Mouse (Mus musculus) bone marrow, adult 2 months (tissue): ENCODE data around the gene Camkmt. TPM values are rescaled to one million over a fixed set of nuclear protein-coding genes. Genes with fewer than 3 reads are reported as not detected.

Source experiments
- H3K27ac ChIP-seq: fragments of 200-500 bp; 2 replicates; pipeline ENCODE4 v1.5.1; 2012; ENCODE audit warnings: low read depth, mild to moderate bottlenecking, control low read depth, inconsistent platforms, low read length; ENCODE audit not compliant: control insufficient read depth, poor library complexity, insufficient read depth
- H3K4me1 ChIP-seq: fragments of 200-500 bp; 2 replicates; pipeline ENCODE4 v1.6.1; 2011; ENCODE audit warnings: low read length; ENCODE audit not compliant: control insufficient read depth, insufficient read depth
- H3K4me3 ChIP-seq: fragments of 200-500 bp; replicated peaks from 2 replicates; pipeline ENCODE3; 2011; ENCODE audit warnings: mild to moderate bottlenecking, low read depth, low read length, control low read depth; ENCODE audit not compliant: control insufficient read depth
- CTCF ChIP-seq: fragments of 200-500 bp; IDR thresholded peaks from 2 replicates; pipeline ENCODE4 v1.5.1; 2011; ENCODE audit warnings: low read length, control low read depth; ENCODE audit not compliant: control insufficient read depth, insufficient read depth
- POLR2A ChIP-seq: fragments of 200-500 bp; IDR thresholded peaks from 2 replicates; pipeline ENCODE4 v1.6.1; 2011; ENCODE audit warnings: low read depth, mild to moderate bottlenecking, control low read depth, low read length, borderline replicate concordance; ENCODE audit not compliant: control insufficient read depth
- WGBS: fragments of 180-500 bp; shearing (Covaris S2); methylation state at CpG from one replicate; pipeline ENCODE4 v1.1.7; 2018; 5-methylcytosine and 5-hydroxymethylcytosine counted together
- polyA plus RNA-seq: library from polyadenylated mRNA; stranded (reverse); fragments of >200 nt; gene quantifications from 2 replicates; pipeline ENCODE4 v1.2.4, GENCODE M21; 2011; ENCODE audit warnings: low replicate concordance; ENCODE audit not compliant: missing spikeins, insufficient read depth, insufficient read length

Camkmt gene
- polyA plus RNA-seq, 1 experiment = 4.3 TPM

DNA sequence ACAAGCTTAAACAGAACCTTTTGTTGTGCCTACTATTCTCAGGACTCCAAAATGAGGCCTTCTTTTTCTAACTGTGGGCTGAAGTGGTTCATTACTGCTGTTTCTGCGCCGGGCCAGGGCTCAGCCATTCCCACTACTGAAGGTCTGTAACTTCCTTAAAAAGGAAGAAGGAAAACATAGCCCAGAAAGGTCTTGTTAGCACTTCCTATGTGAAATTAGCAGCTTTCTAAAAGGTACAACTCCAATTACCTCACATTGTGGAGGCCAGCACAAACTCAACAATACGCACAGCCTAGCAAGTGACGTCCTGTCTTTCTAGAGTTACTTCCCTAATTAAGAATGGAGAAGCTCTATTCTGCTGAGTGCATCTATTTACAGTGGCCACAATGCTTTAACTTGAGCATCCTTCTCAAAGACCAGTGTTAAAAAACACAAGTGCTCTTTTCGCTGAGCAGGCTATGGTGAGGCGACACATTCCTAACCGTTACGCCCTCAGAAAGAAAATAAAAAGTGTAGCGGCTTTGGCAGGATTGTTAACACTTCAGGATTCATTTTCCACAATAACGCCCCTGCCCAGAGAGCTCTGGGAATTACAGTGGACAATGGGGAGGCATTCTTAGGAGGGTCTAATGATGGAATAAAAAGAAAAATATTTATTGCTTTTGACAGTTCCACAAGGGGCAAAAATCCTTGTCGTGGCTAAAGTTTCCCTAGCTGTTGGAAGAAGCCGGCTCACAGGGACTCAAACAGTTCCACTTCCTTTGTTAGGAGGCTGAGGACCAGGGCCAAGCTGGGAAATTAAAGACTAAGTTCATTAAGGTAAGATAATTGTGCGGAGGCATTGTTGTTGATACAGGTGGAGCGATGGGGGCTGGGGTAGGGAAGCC is 398.5 kb downstream of the Camkmt start:
- WGBS = 12% methylated on average over 14 of the region's 14 CpGs
- TF ChIP-seq CTCF (no peak), POLR2A (no peak)
- Histone ChIP-seq H3K27ac (no peak overlapping the region), H3K4me3 (no peak overlapping the region), H3K4me1 (no peaks in the 10 kb centered on the region)

- Histone ChIP-seq H3K4me3 (no peak overlapping the region), H3K4me1 (no peaks in the 10 kb centered on the region), H3K27ac (no peak overlapping the region)
- TF ChIP-seq POLR2A (no peak), CTCF (no peak)
- WGBS = 9% methylated on average over 10 of the region's 10 CpGs
Measured at GRCm38 (mm10) chr17:85489488-85489980, 399.2 kb downstream of the Camkmt start.

- no peak overlapping the region for H3K27ac ChIP-seq
- TF ChIP-seq CTCF = no peak
- no peak for TF ChIP-seq POLR2A
- no peak overlapping the region for H3K4me3 ChIP-seq
- 63% methylated on average over 3 of the region's 3 CpGs for WGBS
- no peaks in the 10 kb centered on the region for H3K4me1 ChIP-seq
Measured at GRCm38 (mm10) chr17:85491491-85491890, 401.1 kb downstream of the Camkmt start.

GRCm38 (mm10) chr17:85493521-85493920 is 403.2 kb downstream of the Camkmt start:
- no peak for TF ChIP-seq POLR2A
- TF ChIP-seq CTCF = no peak
- Histone ChIP-seq H3K4me1 (no peaks in the 10 kb centered on the region), H3K4me3 (no peak overlapping the region), H3K27ac (no peak overlapping the region)
- WGBS = 58% methylated on average over 4 of the region's 4 CpGs

- TF ChIP-seq POLR2A (no peak), CTCF (no peak)
- H3K4me1 ChIP-seq = no peaks in the 10 kb centered on the region
- no peak overlapping the region for H3K4me3 ChIP-seq
- no peak overlapping the region for H3K27ac ChIP-seq
- WGBS = 54% methylated on average over 3 of the region's 3 CpGs
Measured at GRCm38 (mm10) chr17:85495012-85495754, 404.8 kb downstream of the Camkmt start.

DNA sequence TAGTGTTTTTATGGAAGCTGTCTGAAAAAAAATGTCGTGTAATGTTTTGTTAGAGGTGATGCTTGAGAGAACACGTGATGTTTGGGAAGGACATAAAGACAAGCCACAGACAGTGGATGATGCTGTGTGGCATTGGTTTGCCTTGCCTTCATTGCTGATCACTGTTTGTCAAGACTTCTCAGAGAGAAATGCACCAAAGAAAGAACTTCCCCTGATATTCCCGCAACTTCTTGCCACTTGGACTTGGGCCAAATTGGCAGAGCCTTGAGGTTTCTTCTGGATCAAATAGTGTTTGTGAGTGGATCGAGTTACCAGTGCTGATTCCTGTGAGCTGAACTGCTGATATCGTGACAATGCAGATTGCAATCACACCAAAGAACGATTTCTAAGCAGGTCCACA is 405.5 kb downstream of the Camkmt start:
- Histone ChIP-seq H3K27ac (no peak overlapping the region), H3K4me3 (no peak overlapping the region), H3K4me1 (no peaks in the 10 kb centered on the region)
- TF ChIP-seq CTCF = no peak
- no peak for TF ChIP-seq POLR2A
- 77% methylated on average over 6 of the region's 6 CpGs for WGBS

DNA sequence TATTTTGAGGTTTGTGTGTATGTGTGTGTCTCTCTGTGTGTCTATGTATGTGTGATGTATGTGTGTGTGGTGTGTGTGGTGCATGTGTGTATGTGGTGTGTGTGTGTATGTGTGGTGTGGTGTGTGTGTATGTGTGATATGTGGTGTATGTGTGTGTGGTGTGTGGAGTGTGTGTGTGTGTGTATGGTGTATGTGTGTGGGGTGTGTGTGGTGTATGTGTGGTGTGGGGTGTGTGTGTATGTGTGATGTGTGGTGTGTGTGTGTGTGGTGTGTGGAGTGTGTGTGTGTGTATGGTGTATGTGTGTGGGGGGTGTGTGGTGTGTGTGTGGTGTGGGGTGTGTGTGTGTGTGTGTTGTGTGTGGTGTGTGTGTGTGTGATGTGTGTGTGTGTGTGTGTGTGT is 414.5 kb downstream of the Camkmt start:
- TF ChIP-seq CTCF = no peak
- TF ChIP-seq POLR2A = no peak
- Histone ChIP-seq H3K4me1 (no peaks in the 10 kb centered on the region), H3K4me3 (no peak overlapping the region), H3K27ac (no peak overlapping the region)
